Mouse (Mus musculus) Patski (cell line): ENCODE results near the gene Pole4. TPM values are rescaled to one million over a fixed set of nuclear protein-coding genes. Genes with fewer than 3 reads are reported as not detected.

Experiments used
- ATAC-seq: fragments of 100-300 bp; one replicate; pipeline ENCODE4 v1.8.0; 2021
- CTCF ChIA-PET: fragments of 350-600 bp; sonication (Branson Sonifier 250); formaldehyde crosslinking; loops from one replicate; lab custom pipeline; 2022; ENCODE audit warnings: inconsistent platforms; lab: Charles Lee
- POLR2A ChIA-PET: fragments of 350-600 bp; sonication (Branson Sonifier 250); formaldehyde crosslinking; loops from one replicate; lab custom pipeline; 2022; ENCODE audit warnings: antibody characterized with exemption, inconsistent platforms; lab: Charles Lee
- DNase-seq: peaks from one replicate; pipeline ENCODE4 v3.0.0-alpha.2; 2011; ENCODE audit warnings: low read depth, low spot score
- H3K27me3 ChIP-seq: fragments of 371-371 bp; one replicate; pipeline ENCODE4 v1.5.1; 2021
- CTCF ChIP-seq: fragments of 100-300 bp; IDR thresholded peaks from one replicate; pipeline ENCODE4 v1.5.1; 2021
- in situ Hi-C: fragments of 300-500 bp; cut with MboI; formaldehyde crosslinking; loops from 3 replicates; pipeline ENCODE4 v1.11.1; 2018; ENCODE audit warnings: low pct_unique_long_range_greater_than_20kb, mixed read lengths
- polyA plus RNA-seq: library from polyadenylated mRNA; unstranded; gene quantifications from one replicate; pipeline ENCODE4 v1.2.3, GENCODE M21; 2021

Gene Pole4
- polyA plus RNA-seq, 1 experiment from 2014 or later = 64.1 TPM

GRCm38 (mm10) chr6:82603665-82604064, 101.5 kb downstream of the Pole4 start:
- ATAC-seq (no peak), DNase-seq (no peak)
- peak; percentile 80 for TF ChIP-seq CTCF
- H3K27me3 ChIP-seq = peaks cover 6% of the 10 kb centered on the region
- in situ Hi-C loops = loop anchor here (25.0 kb wide), 1 partner anchor 641 kb away; the partner anchor contains the start of gene Mrpl19
- CTCF ChIA-PET = interaction anchor here (1.3 to 1.4 kb wide), 2 partner anchors 9 to 19 kb away, joined by 5 read pairs; no protein-coding TSS in a partner anchor
- POLR2A ChIA-PET = no interaction called here

DNA sequence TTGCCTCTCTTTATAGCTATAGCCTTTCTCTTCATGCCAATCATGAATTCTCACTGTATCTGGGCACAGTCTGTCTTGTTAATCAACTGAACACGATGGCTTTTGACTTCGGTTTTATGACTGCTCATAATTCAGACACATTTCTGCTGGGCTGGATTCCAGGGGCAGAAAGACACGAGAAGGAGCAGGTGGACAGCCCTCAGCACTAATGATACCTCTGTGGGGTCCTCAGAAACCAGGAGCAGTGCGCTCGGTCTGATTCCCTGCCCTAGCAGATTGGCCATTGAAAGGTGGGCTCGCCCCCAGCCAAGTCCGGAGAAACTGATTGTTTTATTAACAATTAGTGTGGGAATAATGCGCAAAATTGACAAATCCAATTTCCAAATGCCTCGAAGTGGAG, 101.9 kb downstream of the Pole4 start:
- no peak for DNase-seq
- ChIA-PET POLR2A (no interaction called here), CTCF (interaction anchor here (1.3 to 1.4 kb wide), 2 partner anchors 8 to 20 kb away, joined by 5 read pairs; no protein-coding TSS in a partner anchor)
- in situ Hi-C loops = loop anchor here (25.0 kb wide), 1 partner anchor 641 kb away; the partner anchor contains the start of gene Mrpl19
- no peak for TF ChIP-seq CTCF
- ATAC-seq = no peak
- H3K27me3 ChIP-seq = peaks cover 10% of the 10 kb centered on the region

DNA sequence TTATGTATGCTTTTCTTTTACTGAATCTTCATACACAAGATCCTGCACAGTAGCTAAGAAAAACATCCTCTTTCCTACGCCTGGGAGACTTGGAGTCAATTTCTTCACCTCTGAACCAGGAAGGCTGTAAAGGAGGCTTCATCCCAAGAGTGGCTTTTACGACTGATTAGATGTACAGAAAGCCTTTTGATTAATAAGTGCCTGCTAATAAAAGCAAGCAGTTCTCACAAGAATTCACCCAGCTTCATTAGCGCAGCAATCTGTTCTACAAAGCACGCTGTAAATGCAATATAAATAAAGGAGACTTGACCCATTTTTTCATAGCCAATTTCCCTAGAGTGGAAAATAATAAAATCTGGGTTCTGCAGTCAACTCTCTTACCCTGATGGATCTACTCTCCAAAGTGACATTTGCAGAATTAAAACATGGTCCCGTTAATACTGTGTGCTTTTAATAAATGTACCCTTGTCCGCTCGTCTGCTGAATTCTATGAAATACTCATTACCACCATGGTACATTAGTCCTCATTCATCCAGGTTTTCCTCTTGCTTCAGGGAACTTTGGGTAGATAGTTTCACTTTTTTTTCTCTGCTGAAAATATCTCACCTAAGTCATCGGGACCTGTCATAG, 109.6 kb downstream of the Pole4 start:
- ATAC-seq (no peak), DNase-seq (no peak)
- peaks cover 23% of the 10 kb centered on the region for H3K27me3 ChIP-seq
- no peak for TF ChIP-seq CTCF
- in situ Hi-C loops = no loop called here
- ChIA-PET POLR2A (interaction anchor here (0.6 kb wide), 1 partner anchor 24 kb away, joined by 3 read pairs; no protein-coding TSS in a partner anchor), CTCF (interaction anchor here (0.9 to 1.4 kb wide), 2 partner anchors 8 to 13 kb away, joined by 4 to 5 read pairs; no protein-coding TSS in a partner anchor)

DNA sequence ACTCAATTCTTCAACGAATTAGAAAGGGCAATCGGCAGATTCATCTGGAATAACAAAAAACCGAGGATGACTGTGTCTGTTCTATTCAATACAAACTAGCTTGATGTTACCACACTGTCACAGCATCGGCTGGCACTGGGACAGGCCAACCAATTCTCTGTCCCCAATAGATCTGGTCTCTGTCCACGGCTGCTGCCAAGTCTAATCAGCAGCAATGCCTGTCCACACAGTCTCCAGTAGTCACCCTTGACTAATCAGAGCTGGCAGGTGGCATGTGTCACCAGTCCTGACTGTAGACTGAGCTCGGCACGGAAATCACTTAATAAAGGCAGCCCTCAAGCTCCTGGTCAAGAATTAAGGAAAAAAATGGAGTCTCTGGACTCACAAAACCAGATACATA, 115.8 kb downstream of the Pole4 start:
- no peak for TF ChIP-seq CTCF
- ATAC-seq (no peak), DNase-seq (no peak)
- in situ Hi-C loops = no loop called here
- ChIA-PET POLR2A (no interaction called here), CTCF (no interaction called here)
- H3K27me3 ChIP-seq = no peaks in the 10 kb centered on the region

DNA sequence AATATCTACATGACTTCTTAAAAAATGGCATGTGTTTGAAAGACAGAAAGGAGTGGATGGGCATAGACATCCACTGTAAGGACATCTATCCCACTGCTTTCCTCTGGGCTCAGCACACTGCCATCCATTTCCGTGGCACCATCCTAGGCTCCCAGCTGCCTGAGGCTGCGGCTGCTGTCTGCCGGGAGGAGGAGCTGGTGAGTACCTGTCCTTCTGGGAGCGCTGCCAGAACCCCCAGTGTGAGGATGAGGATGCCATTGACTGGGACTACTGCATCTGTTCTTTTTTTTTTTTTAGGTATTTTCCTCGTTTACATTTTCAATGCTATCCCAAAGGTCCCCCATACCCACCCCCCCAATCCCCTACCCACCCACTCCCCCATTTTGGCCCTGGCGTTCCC, 119.8 kb downstream of the Pole4 start:
- no peaks in the 10 kb centered on the region for H3K27me3 ChIP-seq
- CTCF ChIA-PET = no interaction called here
- POLR2A ChIA-PET = no interaction called here
- DNase-seq = no peak
- no peak for ATAC-seq
- in situ Hi-C loops = no loop called here
- TF ChIP-seq CTCF = no peak

- ATAC-seq (no peak), DNase-seq (no peak)
- TF ChIP-seq CTCF = no peak
- POLR2A ChIA-PET = no interaction called here
- in situ Hi-C loops = no loop called here
- H3K27me3 ChIP-seq = peaks cover 4% of the 10 kb centered on the region
- CTCF ChIA-PET = no interaction called here
These were observed 129.7 kb downstream of the Pole4 start for GRCm38 (mm10) chr6:82575445-82575844.

Other genes with a start within 250 kb of the Pole4 start
- gene Hk2, start 69.1 kb upstream of the Pole4 start, polyA plus RNA-seq = 75.3 TPM
- 2.1 TPM for gene Sema4f, start 234.4 kb upstream of the Pole4 start, polyA plus RNA-seq
- gene M1ap, start 241.5 kb upstream of the Pole4 start, polyA plus RNA-seq = not detected